Mouse (Mus musculus) E14TG2a.4 (cell line): ENCODE measurements around the gene Mrps27.

Experiments
- CTCF ChIP-seq: conservative IDR thresholded peaks from 2 replicates; pipeline ENCODE4 v1.5.1; 2014; ENCODE audit warnings: low read length
- NANOG ChIP-seq: IDR thresholded peaks from 2 replicates; pipeline ENCODE4 v1.6.1; 2014; ENCODE audit warnings: borderline replicate concordance, low read length, mixed read lengths
- POU5F1 ChIP-seq: IDR thresholded peaks from 2 replicates; pipeline ENCODE4 v1.6.1; 2014; ENCODE audit warnings: low read length, borderline replicate concordance

DNA sequence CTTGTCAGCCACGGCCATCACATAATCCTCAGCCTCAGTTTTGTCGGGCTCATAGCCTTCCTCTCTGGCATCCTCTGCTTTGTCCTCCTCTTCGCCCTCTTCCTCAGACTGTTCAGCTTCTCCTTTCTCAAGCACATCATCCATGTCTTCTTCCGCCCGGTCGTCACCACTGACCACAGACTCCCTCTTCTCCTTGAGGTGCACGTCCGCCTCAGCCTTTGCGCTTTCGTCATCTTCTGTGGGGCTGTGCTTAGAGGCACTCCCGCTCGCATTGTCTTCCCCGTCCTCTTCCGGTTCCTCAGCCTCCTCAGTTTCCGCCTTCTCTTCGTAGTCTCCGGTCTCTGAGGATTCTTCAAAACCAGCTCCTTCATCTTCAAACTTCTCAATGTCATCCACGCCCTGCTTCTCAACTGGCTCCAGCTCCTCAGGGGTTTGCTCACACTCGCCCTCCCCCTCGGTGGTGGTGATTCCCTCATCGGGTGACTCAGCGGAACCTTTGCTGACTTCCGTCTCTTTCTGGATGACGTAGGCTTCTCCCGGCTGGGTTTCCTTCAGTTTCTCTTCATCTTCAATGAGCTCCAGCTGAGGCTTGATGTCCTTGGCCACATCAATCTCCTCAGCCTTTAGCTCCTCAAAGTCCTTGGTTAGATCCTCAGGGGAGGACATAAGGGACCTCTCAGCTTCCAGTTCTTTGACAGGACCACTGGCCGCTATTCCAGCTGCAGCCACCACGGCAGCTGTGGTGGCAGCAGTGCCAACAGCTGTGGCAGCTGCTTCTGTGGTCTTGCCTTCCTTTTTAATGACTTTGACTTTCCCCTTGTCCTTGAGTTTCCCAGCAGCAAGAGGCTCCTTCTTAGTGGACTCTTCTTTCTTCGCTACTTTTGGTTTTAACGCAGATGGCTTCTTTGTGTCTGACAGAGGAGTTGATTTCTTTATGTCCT lies 88.8 kb downstream of the Mrps27 start:
- TF ChIP-seq POU5F1, result no peak
- TF ChIP-seq CTCF, result no peak
- no peak for TF ChIP-seq NANOG
